Mouse (Mus musculus): ENCODE measurements around the gene Cd59a. TPM values are rescaled to one million over a fixed set of nuclear protein-coding genes. Genes with fewer than 3 reads are reported as not detected.
"Not testable (repeated sequence)": the region's sequence is repeated elsewhere in the genome, so short reads cannot be mapped to it uniquely, and the experiment has no call there.

Cd59a gene
- polyA plus RNA-seq, 1 experiment from 2014 or later, result 67.0 TPM

DNA sequence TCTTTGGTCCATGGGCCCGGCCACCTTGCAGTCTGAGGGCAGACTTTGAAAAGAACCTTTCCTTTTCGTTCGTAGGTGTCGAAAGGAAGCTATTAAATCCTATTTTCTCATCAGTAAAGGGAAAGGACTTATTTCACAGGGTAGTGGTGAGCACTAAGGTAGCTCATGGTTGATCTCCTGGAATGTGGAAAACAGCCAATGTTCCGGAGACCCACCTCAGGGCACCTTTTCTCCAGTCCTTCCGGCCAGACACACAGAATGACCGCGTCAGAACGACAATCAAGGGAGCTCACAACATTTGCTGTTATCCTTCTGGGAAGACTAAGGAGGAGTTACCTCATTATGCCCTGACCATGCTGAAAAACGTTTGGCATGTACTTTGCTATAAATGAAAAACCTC lies 655 bp downstream of the Cd59a start:
- Histone ChIP-seq H3K4me1 (replicated peaks; ENCODE audit: insufficient read depth, low read length) (no peaks in the 10 kb centered on the region), H3K4me3 (replicated peaks; ENCODE audit: low read depth, low read length) (peak overlapping the region; percentile 47), H3K4me2 (ENCODE audit: low read length) (peak overlapping the region; percentile 88), H3K36me3 (ENCODE audit: insufficient read depth, low read length) (no peaks in the 10 kb centered on the region), H3K9me3 (replicated peaks; ENCODE audit: low read length) (no peaks in the 10 kb centered on the region), H3K27me3 (ENCODE audit: insufficient read depth, low read length) (no peaks in the 10 kb centered on the region), H3K9ac (ENCODE audit: low read depth, low read length) (peak overlapping the region; percentile 71), H3K27ac (peak overlapping the region; percentile 92)
- DNase-seq (ENCODE audit: low spot score) (no peak), ATAC-seq (replicated peaks; ENCODE audit: low FRiP score, low read depth) (0 out of 2 replicates have a peak, but pooled peaks have one; percentile 23)
- no peak for TF ChIP-seq CTCF (IDR thresholded peaks at IDR 0.05; ENCODE audit: low read depth)
- WGBS, result 15% methylated on average over 10 of the region's 10 CpGs

GRCm38 (mm10) chr2:104096796-104097195 lies 1.2 kb downstream of the Cd59a start:
- H3K9me3 ChIP-seq (replicated peaks; ENCODE audit: low read length); H3K4me1 ChIP-seq (replicated peaks; ENCODE audit: insufficient read depth, low read length); H3K9ac ChIP-seq (ENCODE audit: low read depth, low read length); H3K27ac ChIP-seq; H3K4me3 ChIP-seq (replicated peaks; ENCODE audit: low read depth, low read length); H3K27me3 ChIP-seq (ENCODE audit: insufficient read depth, low read length); DNase-seq (ENCODE audit: low spot score); ATAC-seq (replicated peaks; ENCODE audit: low FRiP score, low read depth); H3K36me3 ChIP-seq (ENCODE audit: insufficient read depth, low read length): not testable (repeated sequence)
- 71% methylated on average over 1 of the region's 1 CpGs for WGBS
- peak overlapping the region; percentile 88 for H3K4me2 ChIP-seq (ENCODE audit: low read length)
- 0 out of 2 replicates have a peak, but pooled peaks have one; percentile 3 for TF ChIP-seq CTCF (IDR thresholded peaks at IDR 0.05; ENCODE audit: low read depth)

GRCm38 (mm10) chr2:104097396-104097795 lies 1.8 kb downstream of the Cd59a start:
- H3K4me1 ChIP-seq (replicated peaks; ENCODE audit: insufficient read depth, low read length); H3K9me3 ChIP-seq (replicated peaks; ENCODE audit: low read length); ATAC-seq (replicated peaks; ENCODE audit: low FRiP score, low read depth); DNase-seq (ENCODE audit: low spot score); H3K4me3 ChIP-seq (replicated peaks; ENCODE audit: low read depth, low read length); H3K9ac ChIP-seq (ENCODE audit: low read depth, low read length); H3K27me3 ChIP-seq (ENCODE audit: insufficient read depth, low read length); H3K27ac ChIP-seq; H3K36me3 ChIP-seq (ENCODE audit: insufficient read depth, low read length); H3K4me2 ChIP-seq (ENCODE audit: low read length): not testable (repeated sequence)
- whole genome bisulfite sequencing, result 95% methylated on average over 4 of the region's 4 CpGs

DNA sequence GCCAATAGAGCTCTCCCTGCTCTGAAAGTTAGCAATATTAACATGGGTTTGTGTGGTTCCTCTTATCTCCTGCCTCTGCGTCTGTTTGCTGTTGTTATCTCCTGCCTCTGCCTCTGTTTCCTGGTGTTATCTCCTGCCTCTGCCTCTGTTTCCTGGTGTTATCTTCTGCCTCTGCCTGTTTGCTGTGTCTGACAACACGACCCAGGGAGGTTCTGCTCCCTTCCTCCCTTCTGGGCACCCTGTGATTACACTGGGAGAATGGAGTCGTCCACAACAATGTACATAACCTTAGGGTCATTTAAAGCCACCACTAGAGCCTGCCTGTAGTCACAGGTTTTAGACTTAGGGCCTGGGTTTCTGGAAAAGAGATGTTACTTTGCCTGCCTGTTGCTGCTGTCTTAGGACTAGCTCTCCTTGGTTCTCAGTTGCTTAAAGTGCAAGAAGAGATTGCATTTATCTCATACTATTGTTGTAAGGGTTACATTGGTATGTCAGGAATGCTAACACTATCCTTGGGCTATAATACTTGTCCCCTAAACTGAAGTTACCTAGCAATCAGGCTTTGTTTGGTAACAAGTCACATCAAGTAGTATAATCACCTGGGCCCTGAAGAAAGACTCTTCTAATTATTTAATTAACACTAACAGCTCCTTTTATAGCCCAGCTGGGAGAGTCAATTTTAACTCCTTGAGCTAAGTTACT lies 3.1 kb downstream of the Cd59a start:
- H3K9ac ChIP-seq (ENCODE audit: low read depth, low read length), result no peak overlapping the region
- no peaks in the 10 kb centered on the region for H3K27me3 ChIP-seq (ENCODE audit: insufficient read depth, low read length)
- no peak for TF ChIP-seq CTCF (IDR thresholded peaks at IDR 0.05; ENCODE audit: low read depth)
- 38% methylated on average over 3 of the region's 3 CpGs for WGBS
- no peak overlapping the region for H3K4me2 ChIP-seq (ENCODE audit: low read length)
- no peaks in the 10 kb centered on the region for H3K36me3 ChIP-seq (ENCODE audit: insufficient read depth, low read length)
- H3K9me3 ChIP-seq (replicated peaks; ENCODE audit: low read length), result no peaks in the 10 kb centered on the region
- H3K4me3 ChIP-seq (replicated peaks; ENCODE audit: low read depth, low read length), result no peak overlapping the region
- no peak for ATAC-seq (replicated peaks; ENCODE audit: low FRiP score, low read depth)
- no peak for DNase-seq (ENCODE audit: low spot score)
- no peaks in the 10 kb centered on the region for H3K4me1 ChIP-seq (replicated peaks; ENCODE audit: insufficient read depth, low read length)
- no peak overlapping the region for H3K27ac ChIP-seq

DNA sequence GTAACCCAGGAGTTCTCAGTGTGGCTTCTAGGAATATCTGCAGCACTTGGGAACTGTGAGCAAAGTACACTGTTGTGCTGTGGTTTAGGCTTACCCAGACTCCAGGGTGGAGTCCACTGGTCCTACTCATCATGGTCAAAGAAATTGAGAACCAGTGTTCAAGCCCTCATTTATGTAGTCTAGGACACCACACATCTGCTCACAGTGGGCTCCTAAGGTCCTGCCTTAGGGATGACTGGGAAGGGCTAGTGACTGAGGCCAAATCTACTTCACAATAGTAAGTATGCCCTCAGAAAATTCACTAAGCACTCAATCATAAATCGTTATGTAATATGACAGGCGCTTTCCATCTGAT lies 3.6 kb downstream of the Cd59a start:
- Histone ChIP-seq H3K36me3 (ENCODE audit: insufficient read depth, low read length) (no peaks in the 10 kb centered on the region), H3K9ac (ENCODE audit: low read depth, low read length) (no peak overlapping the region), H3K27ac (no peak overlapping the region), H3K4me2 (ENCODE audit: low read length) (no peak overlapping the region), H3K4me1 (replicated peaks; ENCODE audit: insufficient read depth, low read length) (no peaks in the 10 kb centered on the region), H3K27me3 (ENCODE audit: insufficient read depth, low read length) (no peaks in the 10 kb centered on the region), H3K4me3 (replicated peaks; ENCODE audit: low read depth, low read length) (no peak overlapping the region), H3K9me3 (replicated peaks; ENCODE audit: low read length) (no peaks in the 10 kb centered on the region)
- DNase-seq (ENCODE audit: low spot score), result no peak
- no peak for TF ChIP-seq CTCF (IDR thresholded peaks at IDR 0.05; ENCODE audit: low read depth)
- ATAC-seq (replicated peaks; ENCODE audit: low FRiP score, low read depth), result no peak
- WGBS, result 94% methylated on average over 2 of the region's 2 CpGs

GRCm38 (mm10) chr2:104099946-104100345 lies 4.3 kb downstream of the Cd59a start:
- no peak for ATAC-seq (replicated peaks; ENCODE audit: low FRiP score, low read depth)
- DNase-seq (ENCODE audit: low spot score), result no peak
- Histone ChIP-seq H3K9me3 (replicated peaks; ENCODE audit: low read length) (no peaks in the 10 kb centered on the region), H3K4me2 (ENCODE audit: low read length) (no peak overlapping the region), H3K4me1 (replicated peaks; ENCODE audit: insufficient read depth, low read length) (no peaks in the 10 kb centered on the region), H3K27me3 (ENCODE audit: insufficient read depth, low read length) (no peaks in the 10 kb centered on the region), H3K27ac (no peak overlapping the region), H3K9ac (ENCODE audit: low read depth, low read length) (no peak overlapping the region), H3K36me3 (ENCODE audit: insufficient read depth, low read length) (no peaks in the 10 kb centered on the region), H3K4me3 (replicated peaks; ENCODE audit: low read depth, low read length) (no peak overlapping the region)
- TF ChIP-seq CTCF (IDR thresholded peaks at IDR 0.05; ENCODE audit: low read depth), result no peak
- 56% methylated on average over 1 of the region's 1 CpGs for WGBS

GRCm38 (mm10) chr2:104104800-104105199 lies 9.2 kb downstream of the Cd59a start:
- no peak for DNase-seq (ENCODE audit: low spot score)

DNA sequence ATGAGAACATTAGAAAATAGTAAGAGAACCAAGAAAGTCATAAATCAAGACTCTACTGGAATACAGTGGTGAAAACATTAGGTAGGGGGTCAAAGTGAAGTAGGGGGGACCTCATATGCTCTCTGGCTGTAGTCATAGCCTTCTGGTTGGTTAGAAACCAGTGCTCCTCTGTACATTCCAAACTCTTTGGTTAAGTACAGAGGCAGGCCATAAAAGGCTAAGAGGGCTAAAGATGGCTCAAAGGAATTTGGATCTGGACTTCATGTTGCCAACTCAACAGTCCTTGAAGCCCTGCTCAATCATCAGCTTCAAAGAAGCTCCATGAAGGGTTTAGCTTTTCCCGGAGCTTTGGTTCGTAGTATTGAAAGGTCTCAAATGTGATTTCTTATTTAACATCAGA lies 13.4 kb downstream of the Cd59a start:
- H3K9me3 ChIP-seq (replicated peaks; ENCODE audit: low read length); H3K36me3 ChIP-seq (ENCODE audit: insufficient read depth, low read length); H3K4me1 ChIP-seq (replicated peaks; ENCODE audit: insufficient read depth, low read length); H3K27ac ChIP-seq; DNase-seq (ENCODE audit: low spot score); H3K4me3 ChIP-seq (replicated peaks; ENCODE audit: low read depth, low read length); H3K9ac ChIP-seq (ENCODE audit: low read depth, low read length); H3K4me2 ChIP-seq (ENCODE audit: low read length); ATAC-seq (replicated peaks; ENCODE audit: low FRiP score, low read depth); H3K27me3 ChIP-seq (ENCODE audit: insufficient read depth, low read length): not testable (repeated sequence)
- 85% methylated on average over 2 of the region's 2 CpGs for WGBS

More at GRCm38 (mm10) chr2:104104800-104105199, 9.2 kb downstream of the Cd59a start:
- Histone ChIP-seq H3K27me3 (ENCODE audit: insufficient read depth, low read length) (no peaks in the 10 kb centered on the region), H3K4me3 (replicated peaks; ENCODE audit: low read depth, low read length) (no peak overlapping the region), H3K4me2 (ENCODE audit: low read length) (no peak overlapping the region), H3K27ac (no peak overlapping the region), H3K9me3 (replicated peaks; ENCODE audit: low read length) (no peaks in the 10 kb centered on the region), H3K9ac (ENCODE audit: low read depth, low read length) (no peak overlapping the region), H3K4me1 (replicated peaks; ENCODE audit: insufficient read depth, low read length) (no peaks in the 10 kb centered on the region), H3K36me3 (ENCODE audit: insufficient read depth, low read length) (no peaks in the 10 kb centered on the region)
- no peak for ATAC-seq (replicated peaks; ENCODE audit: low FRiP score, low read depth)
- 83% methylated on average over 6 of the region's 6 CpGs for WGBS
- TF ChIP-seq CTCF (IDR thresholded peaks at IDR 0.05; ENCODE audit: low read depth), result no peak

Data from kidney, postnatal 0 days (tissue).